Mouse (Mus musculus): ENCODE results near the gene Polr2g. TPM values are rescaled to one million over a fixed set of nuclear protein-coding genes. Genes with fewer than 3 reads are reported as not detected.

Gene Polr2g
- polyA plus RNA-seq, 1 experiment: 48.4 TPM

DNA sequence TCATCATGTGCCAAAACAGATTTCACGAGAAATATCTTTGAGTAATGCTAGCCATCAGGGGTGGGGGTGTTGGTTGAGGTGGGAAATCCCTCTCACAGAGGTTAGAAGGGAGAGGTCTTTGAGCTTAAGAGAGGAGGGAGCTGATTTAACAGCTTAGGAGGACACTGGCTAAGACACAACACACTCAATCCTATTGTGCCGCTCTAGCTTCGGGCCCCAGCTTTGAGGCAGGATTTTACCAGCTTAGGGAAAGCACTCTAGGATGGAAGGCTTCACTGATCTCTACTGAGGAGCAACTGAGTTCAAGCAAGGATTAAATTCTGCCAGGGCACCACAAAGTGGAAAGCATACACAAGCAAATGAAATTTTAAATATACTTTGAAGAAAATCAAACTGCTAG is 18.6 kb upstream of the Polr2g start:
- Histone ChIP-seq H3K4me1 (ENCODE audit: control insufficient read depth, insufficient read depth, low read length) (peaks cover 7% of the 10 kb centered on the region), H3K4me3 (ENCODE audit: control insufficient read depth, low read depth, low read length) (no peak overlapping the region), H3K27ac (ENCODE audit: control insufficient read depth, insufficient read depth, low read depth, low read length) (no peak overlapping the region), H3K36me3 (ENCODE audit: control insufficient read depth, insufficient read depth, low read length) (peaks cover 2% of the 10 kb centered on the region), H3K27me3 (ENCODE audit: control insufficient read depth, insufficient read depth, low read length) (no peaks in the 10 kb centered on the region)
- TF ChIP-seq CTCF (IDR thresholded peaks at IDR 0.05; ENCODE audit: control insufficient read depth, insufficient read depth, insufficient replicate concordance, low read depth, low read length) (no peak), POLR2A (IDR thresholded peaks at IDR 0.05; ENCODE audit: control insufficient read depth, low read depth, low read length) (no peak)

DNA sequence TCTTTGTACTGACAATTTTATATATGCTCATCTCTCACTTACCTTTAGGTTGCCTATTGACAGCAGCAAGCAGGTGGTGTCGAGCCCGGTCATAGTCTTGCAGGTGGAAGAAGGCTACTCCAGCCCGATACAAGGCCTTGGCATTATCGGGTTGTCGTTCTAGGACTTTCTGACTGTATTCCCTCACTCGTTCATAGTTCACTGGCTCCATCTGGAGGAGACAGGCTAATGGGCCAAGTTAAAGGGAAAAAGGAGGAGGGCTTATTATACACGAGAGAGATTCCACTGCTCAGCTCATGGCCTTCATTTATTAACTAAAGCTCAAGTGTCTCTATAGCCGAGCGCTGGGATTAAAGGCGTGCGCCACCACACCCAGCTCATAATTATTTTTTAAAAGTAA is 17.4 kb upstream of the Polr2g start:
- Histone ChIP-seq H3K27me3 (ENCODE audit: control insufficient read depth, insufficient read depth, low read length) (no peaks in the 10 kb centered on the region), H3K36me3 (ENCODE audit: control insufficient read depth, insufficient read depth, low read length) (peaks cover 5% of the 10 kb centered on the region), H3K4me3 (ENCODE audit: control insufficient read depth, low read depth, low read length) (no peak overlapping the region), H3K27ac (ENCODE audit: control insufficient read depth, insufficient read depth, low read depth, low read length) (no peak overlapping the region), H3K4me1 (ENCODE audit: control insufficient read depth, insufficient read depth, low read length) (peaks cover 4% of the 10 kb centered on the region)
- TF ChIP-seq POLR2A (IDR thresholded peaks at IDR 0.05; ENCODE audit: control insufficient read depth, low read depth, low read length) (no peak), CTCF (IDR thresholded peaks at IDR 0.05; ENCODE audit: control insufficient read depth, insufficient read depth, insufficient replicate concordance, low read depth, low read length) (no peak)

DNA sequence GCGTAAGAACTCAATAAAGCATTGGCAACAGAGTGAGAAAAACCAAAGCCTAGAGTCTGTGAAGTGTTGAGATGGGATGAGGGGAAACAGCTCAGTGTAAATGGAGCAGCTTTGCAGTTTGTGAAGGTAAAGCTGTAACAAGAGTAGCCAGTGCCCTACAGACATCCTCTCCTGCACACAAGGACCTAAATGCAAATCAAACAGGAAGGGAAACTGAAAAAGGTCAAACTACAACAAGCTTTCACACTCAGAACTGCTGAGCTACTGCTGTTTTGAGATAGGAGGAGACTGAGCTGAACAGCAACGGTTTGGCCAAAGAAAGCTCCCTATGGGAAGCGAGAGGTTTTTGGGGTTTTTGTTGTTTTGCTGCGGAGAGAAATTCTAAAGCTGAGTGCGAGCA is 8.4 kb upstream of the Polr2g start:
- H3K4me3 ChIP-seq (ENCODE audit: control insufficient read depth, low read depth, low read length): no peak overlapping the region
- peaks cover 7% of the 10 kb centered on the region for H3K4me1 ChIP-seq (ENCODE audit: control insufficient read depth, insufficient read depth, low read length)
- no peaks in the 10 kb centered on the region for H3K27me3 ChIP-seq (ENCODE audit: control insufficient read depth, insufficient read depth, low read length)
- peaks cover 4% of the 10 kb centered on the region; the same call in 1 of the 2 replicates for H3K36me3 ChIP-seq (ENCODE audit: control insufficient read depth, insufficient read depth, low read length)
- TF ChIP-seq POLR2A (IDR thresholded peaks at IDR 0.05; ENCODE audit: control insufficient read depth, low read depth, low read length) (no peak), CTCF (IDR thresholded peaks at IDR 0.05; ENCODE audit: control insufficient read depth, insufficient read depth, insufficient replicate concordance, low read depth, low read length) (no peak)
- H3K27ac ChIP-seq (ENCODE audit: control insufficient read depth, insufficient read depth, low read depth, low read length): no peak overlapping the region

DNA sequence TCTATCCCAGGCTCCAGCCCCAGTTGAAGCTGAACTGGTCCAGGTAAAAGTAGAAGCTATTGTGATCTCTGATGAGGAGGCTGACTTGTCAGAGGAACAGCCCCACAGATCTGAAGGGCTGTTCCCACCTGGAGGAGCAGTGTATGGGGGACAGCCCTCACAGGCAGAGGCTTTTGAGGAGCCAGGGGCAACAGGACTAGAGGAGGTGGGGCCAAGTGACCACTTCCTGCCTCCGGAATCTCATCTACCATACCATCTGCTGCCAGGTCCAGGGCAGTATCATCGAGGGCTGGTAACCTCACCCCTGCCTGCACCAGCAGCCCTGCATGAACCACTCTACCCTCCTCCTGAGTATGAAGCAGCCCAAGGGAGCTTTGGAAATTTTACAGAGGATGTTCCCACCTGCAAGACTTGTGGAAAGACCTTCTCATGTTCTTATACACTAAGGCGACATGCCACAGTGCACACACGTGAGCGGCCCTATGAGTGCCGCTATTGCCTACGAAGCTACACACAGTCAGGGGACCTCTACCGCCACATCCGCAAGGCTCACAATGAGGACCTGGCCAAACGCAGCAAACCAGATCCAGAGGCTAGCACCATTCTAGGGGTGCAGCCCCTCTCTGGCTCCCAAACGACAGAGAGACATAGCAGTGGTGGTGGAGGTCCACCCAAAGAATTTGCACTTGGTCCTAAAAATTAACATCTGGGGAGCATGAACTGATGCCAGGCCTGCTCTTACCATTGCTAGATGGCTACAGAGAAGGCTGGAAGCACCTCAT is 5.7 kb upstream of the Polr2g start:
- H3K4me3 ChIP-seq (ENCODE audit: control insufficient read depth, low read depth, low read length): peak overlapping the region; percentile 98
- no peaks in the 10 kb centered on the region for H3K27me3 ChIP-seq (ENCODE audit: control insufficient read depth, insufficient read depth, low read length)
- H3K36me3 ChIP-seq (ENCODE audit: control insufficient read depth, insufficient read depth, low read length): no peaks in the 10 kb centered on the region
- peak; percentile 19; the same call in 1 of the 2 replicates for TF ChIP-seq POLR2A (IDR thresholded peaks at IDR 0.05; ENCODE audit: control insufficient read depth, low read depth, low read length)
- TF ChIP-seq CTCF (IDR thresholded peaks at IDR 0.05; ENCODE audit: control insufficient read depth, insufficient read depth, insufficient replicate concordance, low read depth, low read length): no peak
- no peak overlapping the region for H3K27ac ChIP-seq (ENCODE audit: control insufficient read depth, insufficient read depth, low read depth, low read length)
- H3K4me1 ChIP-seq (ENCODE audit: control insufficient read depth, insufficient read depth, low read length): peaks cover 7% of the 10 kb centered on the region

DNA sequence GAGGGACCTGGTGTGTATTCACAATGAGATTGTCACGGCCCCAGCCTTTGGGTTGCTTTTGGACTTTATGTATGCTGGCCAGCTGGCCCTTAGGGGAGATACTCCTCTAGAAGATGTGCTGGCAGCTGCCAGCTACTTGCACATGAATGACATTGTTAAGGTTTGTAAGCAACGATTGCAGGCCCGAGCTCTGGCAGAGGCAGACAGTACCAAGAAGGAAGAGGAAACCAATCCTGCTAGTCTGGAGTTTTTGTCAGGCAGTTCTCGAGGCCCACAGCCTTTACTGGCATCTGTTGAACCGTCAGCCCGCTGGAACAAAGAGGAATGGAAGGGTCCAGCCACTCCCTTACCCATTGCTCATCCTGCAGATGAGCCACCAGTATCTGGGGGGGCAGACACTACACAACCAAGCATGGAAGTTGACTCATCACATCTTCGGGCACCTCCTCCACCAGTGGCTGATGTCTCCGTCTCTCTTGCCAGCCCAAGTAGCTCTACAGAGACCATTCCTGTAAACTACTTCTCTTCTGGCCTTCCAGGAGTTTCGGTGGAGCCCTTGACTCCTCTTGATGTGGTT is 4.9 kb upstream of the Polr2g start:
- H3K27ac ChIP-seq (ENCODE audit: control insufficient read depth, insufficient read depth, low read depth, low read length): peak overlapping the region; percentile 98
- no peaks in the 10 kb centered on the region for H3K36me3 ChIP-seq (ENCODE audit: control insufficient read depth, insufficient read depth, low read length)
- no peaks in the 10 kb centered on the region for H3K27me3 ChIP-seq (ENCODE audit: control insufficient read depth, insufficient read depth, low read length)
- H3K4me3 ChIP-seq (ENCODE audit: control insufficient read depth, low read depth, low read length): peak overlapping the region; percentile 98
- H3K4me1 ChIP-seq (ENCODE audit: control insufficient read depth, insufficient read depth, low read length): peaks cover 7% of the 10 kb centered on the region
- TF ChIP-seq POLR2A (IDR thresholded peaks at IDR 0.05; ENCODE audit: control insufficient read depth, low read depth, low read length) (no peak), CTCF (IDR thresholded peaks at IDR 0.05; ENCODE audit: control insufficient read depth, insufficient read depth, insufficient replicate concordance, low read depth, low read length) (no peak)

DNA sequence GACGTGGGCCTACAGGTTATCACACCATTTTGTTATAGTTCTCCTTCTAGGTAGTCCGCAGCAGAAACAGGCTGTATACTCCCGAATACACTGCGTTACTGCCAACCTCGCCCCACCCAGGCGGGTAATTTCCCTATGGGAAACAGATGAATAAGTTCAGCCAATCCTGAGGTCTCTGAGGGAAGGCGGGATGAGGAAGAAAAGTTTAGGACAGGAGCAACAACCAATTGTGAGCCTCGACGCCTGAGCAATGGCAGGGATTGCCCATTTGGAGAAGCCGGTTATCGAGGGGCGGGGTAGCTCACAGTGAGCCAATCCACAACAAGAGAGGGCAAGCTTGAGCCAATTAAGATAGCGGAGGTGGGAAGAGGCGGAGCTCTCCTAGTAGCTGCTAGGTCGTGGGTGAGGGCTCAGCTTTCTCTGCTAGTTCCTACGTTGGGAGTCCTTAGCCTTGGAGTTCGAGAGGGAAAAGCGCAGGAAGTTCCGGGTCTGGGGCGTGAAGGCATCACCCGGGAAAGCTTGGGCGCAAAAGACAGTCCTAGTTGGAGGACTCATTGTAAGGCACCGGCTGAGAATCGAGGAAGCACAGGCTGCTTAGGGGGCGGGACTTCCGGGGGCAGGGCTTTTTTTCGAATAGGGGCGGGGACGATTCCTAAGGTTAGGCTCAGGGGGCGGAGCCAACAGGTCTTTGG is 3.9 kb upstream of the Polr2g start, which contains the start of gene Zbtb3:
Gene Zbtb3, plus strand, starts transcription at position 426 of the 692 bp plus-strand sequence.
- Histone ChIP-seq H3K36me3 (ENCODE audit: control insufficient read depth, insufficient read depth, low read length) (no peaks in the 10 kb centered on the region), H3K27ac (ENCODE audit: control insufficient read depth, insufficient read depth, low read depth, low read length) (peak within 1 kb of the TSS; percentile 98), H3K27me3 (ENCODE audit: control insufficient read depth, insufficient read depth, low read length) (no peaks in the 10 kb centered on the region), H3K4me3 (ENCODE audit: control insufficient read depth, low read depth, low read length) (peak within 1 kb of the TSS; percentile 98), H3K4me1 (ENCODE audit: control insufficient read depth, insufficient read depth, low read length) (peaks cover 7% of the 10 kb centered on the region)
- TF ChIP-seq POLR2A (IDR thresholded peaks at IDR 0.05; ENCODE audit: control insufficient read depth, low read depth, low read length): peak; percentile 55
- TF ChIP-seq CTCF (IDR thresholded peaks at IDR 0.05; ENCODE audit: control insufficient read depth, insufficient read depth, insufficient replicate concordance, low read depth, low read length): no peak

DNA sequence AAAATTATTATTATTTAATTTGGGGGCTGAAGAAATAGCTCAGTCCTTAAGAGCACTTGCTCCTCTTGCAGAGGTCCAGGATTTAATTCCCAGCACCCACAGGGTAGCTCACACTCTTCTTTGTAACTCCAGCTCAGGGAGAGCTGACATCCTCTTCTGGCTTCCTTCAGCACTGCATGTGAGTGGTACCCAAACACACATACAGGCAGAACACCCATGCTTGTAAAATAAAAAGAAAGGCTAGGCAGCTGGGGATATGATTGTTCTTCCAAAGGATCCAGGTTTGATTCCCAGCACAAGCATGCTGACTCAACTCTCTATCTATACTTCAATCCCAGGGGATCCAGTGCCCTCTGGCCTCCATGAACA is 554 bp upstream of the Polr2g start:
- Histone ChIP-seq H3K4me3 (ENCODE audit: control insufficient read depth, low read depth, low read length) (no peak overlapping the region), H3K36me3 (ENCODE audit: control insufficient read depth, insufficient read depth, low read length) (peaks cover 2% of the 10 kb centered on the region; the same call in 1 of the 2 replicates), H3K27me3 (ENCODE audit: control insufficient read depth, insufficient read depth, low read length) (no peaks in the 10 kb centered on the region), H3K27ac (ENCODE audit: control insufficient read depth, insufficient read depth, low read depth, low read length) (no peak overlapping the region), H3K4me1 (ENCODE audit: control insufficient read depth, insufficient read depth, low read length) (peaks cover 7% of the 10 kb centered on the region)
- TF ChIP-seq POLR2A (IDR thresholded peaks at IDR 0.05; ENCODE audit: control insufficient read depth, low read depth, low read length) (no peak), CTCF (IDR thresholded peaks at IDR 0.05; ENCODE audit: control insufficient read depth, insufficient read depth, insufficient replicate concordance, low read depth, low read length) (no peak)

All from testis, adult 2 months (tissue).